Mouse (Mus musculus) 3134 (cell line): ENCODE data around the gene Yif1b.

Experiments used
- DNase-seq: peaks from one replicate; pipeline ENCODE4 v3.0.0-alpha.2; 2011; ENCODE audit warnings: low spot score; ENCODE audit not compliant: insufficient read length; ENCODE audit errors: extremely low read depth

The Yif1b gene

GRCm38 (mm10) chr7:29296998-29297397 lies 58.9 kb downstream of the Yif1b start:
- DNase-seq, result no peak
